Mouse (Mus musculus) liver, embryonic 14.5 days (tissue): Measurements from ENCODE around the gene Otud7b.

ENCODE experiments used
- CTCF ChIP-seq: IDR thresholded peaks from 2 replicates; pipeline ENCODE4 v1.5.1; 2016; ENCODE audit warnings: antibody characterized with exemption, low read depth, control low read depth
- EP300 ChIP-seq: IDR thresholded peaks from 2 replicates; pipeline ENCODE4 v1.6.1; 2016; ENCODE audit warnings: antibody characterized with exemption, low read depth

DNA sequence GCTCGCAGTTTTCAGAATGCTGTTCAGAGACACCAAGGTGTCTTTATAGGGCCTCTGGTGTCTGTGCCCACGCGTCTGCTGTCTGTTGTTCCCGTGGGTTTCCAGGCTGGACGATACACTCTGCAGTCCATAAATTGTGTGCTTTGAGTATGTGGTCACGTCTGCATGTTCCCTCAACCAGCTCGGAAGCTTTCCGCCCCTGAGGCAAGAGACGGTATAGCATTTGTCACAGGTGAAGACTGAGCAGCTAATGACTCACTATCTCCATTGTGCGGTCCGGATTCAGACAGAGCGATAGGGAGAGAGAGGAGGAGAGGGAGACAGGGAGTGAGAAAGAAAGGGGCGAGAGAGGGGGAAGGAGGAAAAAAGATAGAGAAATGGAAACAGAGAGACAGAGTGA, 10.8 kb upstream of the Otud7b start:
- 0 out of 2 replicates have a peak, but pooled peaks have one; percentile 6 for TF ChIP-seq CTCF
- TF ChIP-seq EP300, result no peak
